Mouse (Mus musculus) cerebellum, adult 2 months (tissue): ENCODE data around the gene Ano3. TPM values are rescaled to one million over a fixed set of nuclear protein-coding genes. Genes with fewer than 3 reads are reported as not detected.

ENCODE experiments used
- DNase-seq, 2 experiments: peaks; one replicate each; pipeline ENCODE4 v3.0.0; 2021
- H3K27ac ChIP-seq: fragments of 200-500 bp; 2 replicates; pipeline ENCODE4 v1.5.1; 2012; ENCODE audit warnings: low read length, control low read depth, inconsistent platforms; ENCODE audit not compliant: insufficient read depth
- H3K27me3 ChIP-seq: fragments of 200-500 bp; 2 replicates; pipeline ENCODE4 v1.6.1; 2012; ENCODE audit warnings: inconsistent platforms, mild to moderate bottlenecking, low read length, moderate library complexity; ENCODE audit not compliant: control insufficient read depth, insufficient read depth
- H3K4me1 ChIP-seq: fragments of 200-500 bp; 2 replicates; pipeline ENCODE4 v1.6.1; 2011; ENCODE audit warnings: low read length; ENCODE audit not compliant: control insufficient read depth, insufficient read depth
- H3K4me3 ChIP-seq: fragments of 200-500 bp; replicated peaks from 2 replicates; pipeline ENCODE3; 2011; ENCODE audit warnings: mild to moderate bottlenecking, low read depth, low read length, control low read depth; ENCODE audit not compliant: insufficient read depth
- CTCF ChIP-seq: fragments of 200-500 bp; IDR thresholded peaks from 2 replicates; pipeline ENCODE4 v1.5.1; 2011; ENCODE audit warnings: low read depth, mild to moderate bottlenecking, control low read depth, low read length, moderate library complexity, borderline replicate concordance; ENCODE audit not compliant: insufficient read depth
- POLR2A ChIP-seq: fragments of 200-500 bp; IDR thresholded peaks from 2 replicates; pipeline ENCODE4 v1.6.1; 2011; ENCODE audit warnings: low read length, control low read depth, borderline replicate concordance; ENCODE audit not compliant: insufficient read depth
- WGBS: fragments of 180-500 bp; shearing (Covaris S2); methylation state at CpG from one replicate; pipeline ENCODE4 v1.1.7; 2018; 5-methylcytosine and 5-hydroxymethylcytosine counted together
- polyA plus RNA-seq: library from polyadenylated mRNA; depleted of rRNA; stranded (reverse); fragments of >200 nt; gene quantifications from 2 replicates; pipeline ENCODE4 v1.2.3, GENCODE M21; 2012

The Ano3 gene
- polyA plus RNA-seq, 1 experiment = 12.1 TPM

DNA sequence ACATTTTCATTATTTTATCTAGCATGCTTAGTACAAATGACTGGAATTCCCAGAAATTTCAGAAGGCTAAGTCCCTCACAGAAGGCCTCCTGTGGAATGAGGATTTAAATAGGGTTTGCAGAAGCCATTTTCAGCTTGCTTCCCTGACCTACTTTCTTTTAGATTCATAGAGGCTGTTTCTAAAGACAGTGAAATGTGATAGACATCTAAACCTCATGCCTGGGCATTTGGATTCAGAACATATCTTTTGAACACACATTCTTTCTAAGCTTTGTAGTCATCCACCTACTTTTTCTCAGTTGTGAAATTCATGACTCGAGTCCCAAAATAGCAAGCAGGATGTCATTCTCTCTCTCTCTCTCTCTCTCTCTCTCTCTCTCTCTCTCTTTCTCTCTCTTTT, 228.5 kb downstream of the Ano3 start:
- WGBS = 39% methylated on average over 1 of the region's 1 CpGs
- Histone ChIP-seq H3K4me3 (no peak overlapping the region), H3K27ac (no peak overlapping the region), H3K27me3 (no peaks in the 10 kb centered on the region), H3K4me1 (peaks cover 2% of the 10 kb centered on the region; the same call in 1 of the 2 replicates)
- DNase-seq = peak in 1 of 2 experiments; percentile 29
- TF ChIP-seq CTCF (no peak), POLR2A (no peak)

DNA sequence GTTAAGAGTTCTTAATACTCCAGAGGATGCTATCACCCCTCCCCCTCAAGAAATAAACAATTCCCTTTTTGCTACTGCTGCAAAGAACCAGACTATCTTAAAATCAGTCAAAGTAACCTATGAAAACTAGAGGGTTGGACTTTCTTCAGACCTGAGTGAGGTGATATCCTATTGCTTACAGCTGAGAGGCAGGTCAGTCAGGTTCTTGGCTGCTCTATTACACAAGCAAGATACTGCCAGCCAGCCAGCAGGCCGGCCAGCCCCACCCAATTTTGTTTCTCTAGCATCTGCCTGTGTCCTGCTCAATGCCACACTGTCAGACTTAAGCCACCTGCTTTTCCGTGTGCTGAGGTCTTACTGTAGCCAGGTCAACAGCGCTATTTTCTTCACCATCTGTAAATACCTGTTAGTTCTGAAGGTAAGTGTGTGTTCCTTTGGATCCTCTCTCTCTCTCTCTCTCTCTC, 229.4 kb downstream of the Ano3 start, which contains the start of gene Muc15:
TSS of gene Muc15 (plus strand) at position 51 of the 464 bp plus-strand sequence.
- Histone ChIP-seq H3K27ac (no peak within 1 kb of the TSS), H3K4me3 (no peak within 1 kb of the TSS), H3K27me3 (no peaks in the 10 kb centered on the region), H3K4me1 (peaks cover under 1% of the 10 kb centered on the region; the same call in 1 of the 2 replicates)
- DNase-seq = peak; percentile 33 to 53
- WGBS = 11% methylated on average over 3 of the region's 3 CpGs
- TF ChIP-seq CTCF (no peak), POLR2A (no peak)

DNA sequence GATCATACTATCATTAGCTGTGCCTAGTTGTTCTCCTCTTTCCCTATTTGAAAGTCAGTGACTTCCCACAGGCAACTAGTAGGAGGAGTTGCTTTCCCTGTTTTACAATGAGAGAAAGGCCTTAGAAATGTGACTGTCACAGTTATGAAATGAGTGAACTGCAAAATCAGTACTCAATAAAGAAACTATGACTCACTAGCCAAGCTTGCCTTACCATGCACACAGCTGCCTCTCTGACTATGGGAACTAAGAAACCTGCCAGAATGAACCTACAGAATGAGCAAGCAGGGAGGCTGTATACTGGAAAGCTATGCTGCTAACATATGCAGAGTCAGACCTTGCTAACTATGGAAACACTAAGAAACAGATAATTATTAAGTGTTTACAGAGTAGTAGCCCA, 231.7 kb downstream of the Ano3 start:
- Histone ChIP-seq H3K4me3 (no peak overlapping the region), H3K27ac (no peak overlapping the region), H3K27me3 (no peaks in the 10 kb centered on the region), H3K4me1 (no peaks in the 10 kb centered on the region; the same call in 1 of the 2 replicates)
- no peak for DNase-seq
- TF ChIP-seq POLR2A = no peak
- no peak for TF ChIP-seq CTCF

DNA sequence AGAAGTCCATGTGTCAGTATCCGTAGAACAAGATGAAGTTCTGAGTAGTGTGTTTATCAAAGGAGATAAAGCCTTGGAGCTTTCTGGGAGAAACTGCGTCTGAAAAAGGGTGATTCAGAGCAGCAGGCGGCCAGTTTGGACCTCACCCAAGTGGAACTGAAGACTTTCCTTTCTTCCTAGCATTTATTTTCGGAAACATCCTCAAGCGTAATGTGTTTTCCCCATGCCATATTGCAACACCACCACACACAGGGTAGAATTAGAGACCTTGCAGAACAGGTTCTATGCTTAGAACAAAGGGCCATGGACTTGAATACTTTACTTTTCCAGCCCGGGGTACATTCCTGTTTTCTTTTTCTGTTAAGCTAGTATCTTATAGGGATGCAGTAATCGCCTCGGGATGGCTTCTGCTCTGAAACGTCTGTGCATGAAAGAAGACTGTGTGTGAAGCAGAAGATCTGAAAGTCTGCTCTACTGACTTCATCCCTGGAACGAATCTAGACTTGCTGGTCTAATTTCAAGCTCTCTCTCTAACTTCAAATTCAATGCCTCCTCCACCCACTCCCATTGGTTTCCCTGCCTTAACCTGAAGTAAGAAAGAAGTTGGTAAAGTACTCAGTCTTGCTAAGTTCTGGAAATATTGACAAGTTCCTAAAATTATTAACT, 240.5 kb downstream of the Ano3 start:
- no peaks in the 10 kb centered on the region for H3K4me1 ChIP-seq
- H3K4me3 ChIP-seq = no peak overlapping the region
- peak; percentile 20 to 41 for DNase-seq
- 53% methylated on average over 10 of the region's 10 CpGs for WGBS
- no peak overlapping the region for H3K27ac ChIP-seq
- no peaks in the 10 kb centered on the region for H3K27me3 ChIP-seq
- no peak for TF ChIP-seq POLR2A
- no peak for TF ChIP-seq CTCF

DNA sequence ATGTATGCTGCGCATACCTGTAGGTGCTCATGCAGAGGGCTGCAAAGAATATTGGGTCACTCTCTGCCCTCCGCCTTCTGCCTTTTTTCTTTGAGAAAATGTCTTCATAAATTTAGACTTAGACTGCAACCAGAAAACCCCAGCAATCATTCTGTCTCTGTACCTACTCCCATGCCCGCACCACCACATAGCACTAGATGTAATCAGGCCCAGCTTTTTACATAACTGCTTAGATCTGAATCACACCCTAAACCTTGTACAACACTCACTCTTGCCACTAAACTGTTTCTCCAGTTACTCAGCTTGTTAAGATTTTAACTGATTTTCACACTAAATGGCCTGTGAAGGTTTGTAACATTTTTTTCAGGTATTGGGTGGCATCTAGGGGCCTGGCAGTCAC, 241.3 kb downstream of the Ano3 start:
- no peaks in the 10 kb centered on the region for H3K4me1 ChIP-seq
- 99% methylated on average over 3 of the region's 3 CpGs for WGBS
- TF ChIP-seq POLR2A = no peak
- TF ChIP-seq CTCF = no peak
- no peak overlapping the region for H3K27ac ChIP-seq
- no peak for DNase-seq
- no peaks in the 10 kb centered on the region for H3K27me3 ChIP-seq
- no peak overlapping the region for H3K4me3 ChIP-seq

DNA sequence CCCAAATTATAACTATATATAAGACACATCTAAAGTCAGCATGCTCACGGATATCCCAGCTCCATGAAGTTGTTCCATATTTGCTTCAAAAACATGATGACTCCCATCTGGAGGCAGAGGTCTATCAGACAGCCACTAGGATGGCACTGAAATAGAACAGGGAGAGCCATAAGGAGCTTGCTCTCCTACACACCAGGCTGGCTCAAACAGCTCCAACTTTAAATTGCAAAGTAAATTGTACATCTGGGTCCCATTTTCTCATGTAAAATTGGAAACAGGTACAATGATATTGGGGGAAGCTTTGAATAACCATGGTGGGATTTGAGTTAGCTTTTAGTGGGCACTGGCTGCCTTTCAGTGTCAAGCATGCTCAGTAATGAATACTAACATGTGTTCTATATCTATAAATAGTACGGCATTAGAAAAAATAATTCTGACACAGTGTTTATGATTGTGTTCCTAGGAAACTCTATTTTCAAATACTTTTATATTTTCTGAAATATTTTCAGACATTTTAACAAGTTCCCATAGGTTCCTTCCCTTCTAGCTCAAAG, 279.6 kb downstream of the Ano3 start:
- no peak for DNase-seq
- Histone ChIP-seq H3K4me3 (no peak overlapping the region), H3K27ac (no peak overlapping the region), H3K4me1 (peaks cover 2% of the 10 kb centered on the region; the same call in 1 of the 2 replicates), H3K27me3 (no peaks in the 10 kb centered on the region)
- 95% methylated on average over 2 of the region's 2 CpGs for WGBS
- no peak for TF ChIP-seq CTCF
- no peak for TF ChIP-seq POLR2A

DNA sequence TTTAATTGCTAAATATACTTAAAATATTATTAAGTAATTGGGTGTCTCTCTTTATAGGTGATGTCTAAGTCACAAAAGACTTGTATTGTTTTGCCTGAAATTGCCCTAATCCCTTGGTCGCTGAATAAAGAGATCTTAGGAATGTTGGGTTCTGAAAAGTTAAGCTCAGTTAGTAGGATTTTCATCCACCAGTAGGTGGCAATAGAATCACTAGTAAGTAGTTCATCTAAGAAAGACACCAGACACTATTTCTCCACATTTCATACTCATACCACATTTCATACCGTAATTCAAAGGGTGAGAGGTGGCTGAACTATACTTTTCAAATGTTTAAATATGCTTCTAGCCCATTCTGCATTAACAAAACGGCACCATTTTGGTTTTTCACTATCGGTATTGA, 287.4 kb downstream of the Ano3 start:
- no peaks in the 10 kb centered on the region for H3K4me1 ChIP-seq
- no peak overlapping the region for H3K27ac ChIP-seq
- H3K4me3 ChIP-seq = no peak overlapping the region
- TF ChIP-seq POLR2A (no peak), CTCF (peak; percentile 31; the same call in 1 of the 2 replicates)
- DNase-seq = peak in 1 of 2 experiments; percentile 47
- WGBS = 42% methylated on average over 4 of the region's 4 CpGs
- H3K27me3 ChIP-seq = no peaks in the 10 kb centered on the region

DNA sequence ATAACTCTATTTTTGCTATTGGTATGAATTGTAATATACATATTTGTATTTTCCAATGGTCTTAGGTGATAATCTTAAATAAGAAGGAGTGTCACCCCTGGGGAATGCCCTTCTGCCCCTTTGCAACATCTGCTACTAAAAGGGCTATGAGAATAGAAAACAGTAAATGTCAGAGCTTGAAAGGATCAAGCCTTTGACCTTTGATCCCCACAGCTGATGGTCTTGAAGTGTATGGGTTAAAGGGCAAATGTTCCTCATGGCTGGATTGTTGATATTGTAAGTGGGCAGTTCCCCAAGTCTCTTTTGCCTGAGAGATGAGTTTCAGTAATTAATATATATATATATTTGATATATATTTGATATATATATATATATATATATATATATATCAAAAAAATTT, 305.9 kb downstream of the Ano3 start:
- Histone ChIP-seq H3K4me3 (no peak overlapping the region), H3K4me1 (no peaks in the 10 kb centered on the region), H3K27ac (no peak overlapping the region), H3K27me3 (no peaks in the 10 kb centered on the region)
- no peak for DNase-seq
- TF ChIP-seq POLR2A (no peak), CTCF (no peak)
